Mouse (Mus musculus) cerebellum, postnatal 4 days (tissue): ENCODE measurements around the gene Eif4b.
A peak's percentile ranks its signal among the peaks of the same experiment; 100 is the strongest.

ENCODE experiments used
- DNase-seq, 2 experiments: peaks; one replicate each; pipeline ENCODE4 v3.0.0; 2022; ENCODE audit warnings: low spot score in 2 of 2, mixed read lengths in 1 of 2

Eif4b gene

DNA sequence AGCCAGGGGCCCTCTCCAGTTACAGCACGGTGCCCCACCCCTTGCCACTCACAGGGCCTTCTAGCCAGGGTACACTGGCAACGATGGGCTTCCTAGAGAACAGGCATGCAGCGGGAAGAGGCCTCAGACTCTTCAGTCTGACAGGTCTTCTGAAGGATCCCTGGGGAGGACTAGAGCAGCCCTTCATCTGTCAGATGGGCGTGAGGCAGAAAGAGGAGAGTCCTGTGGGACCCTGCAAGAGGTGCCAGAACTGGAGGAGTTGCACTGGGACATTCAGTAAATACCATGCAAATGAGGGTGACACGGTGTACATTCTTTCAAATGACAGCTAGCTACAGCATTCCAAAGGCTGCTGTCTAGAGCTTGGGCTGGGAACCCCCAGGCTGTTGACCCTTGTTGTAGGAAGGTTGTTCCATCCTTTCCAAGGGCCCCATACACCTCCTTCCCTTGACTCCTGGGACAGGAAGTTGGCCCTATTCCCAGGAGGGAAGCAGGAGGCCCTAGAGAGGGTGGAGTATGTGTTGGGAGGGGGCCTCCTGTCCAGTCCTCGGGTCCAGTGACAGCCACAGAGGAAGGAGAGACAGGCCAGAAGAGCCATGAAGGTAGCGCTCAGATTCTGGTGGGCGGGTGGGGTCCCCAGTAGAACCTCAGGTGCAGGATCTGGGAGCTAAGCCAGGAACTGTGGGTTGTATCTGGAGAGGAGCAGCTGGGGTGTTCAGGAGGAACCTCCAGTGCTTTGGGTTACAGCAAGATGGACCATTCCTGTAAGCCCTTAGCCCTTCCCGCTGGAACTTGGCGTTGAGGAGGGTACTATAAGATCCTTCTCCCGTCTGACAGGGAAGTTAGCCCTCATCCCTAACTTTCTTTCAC, 28.3 kb downstream of the Eif4b start:
- DNase-seq = no peak

DNA sequence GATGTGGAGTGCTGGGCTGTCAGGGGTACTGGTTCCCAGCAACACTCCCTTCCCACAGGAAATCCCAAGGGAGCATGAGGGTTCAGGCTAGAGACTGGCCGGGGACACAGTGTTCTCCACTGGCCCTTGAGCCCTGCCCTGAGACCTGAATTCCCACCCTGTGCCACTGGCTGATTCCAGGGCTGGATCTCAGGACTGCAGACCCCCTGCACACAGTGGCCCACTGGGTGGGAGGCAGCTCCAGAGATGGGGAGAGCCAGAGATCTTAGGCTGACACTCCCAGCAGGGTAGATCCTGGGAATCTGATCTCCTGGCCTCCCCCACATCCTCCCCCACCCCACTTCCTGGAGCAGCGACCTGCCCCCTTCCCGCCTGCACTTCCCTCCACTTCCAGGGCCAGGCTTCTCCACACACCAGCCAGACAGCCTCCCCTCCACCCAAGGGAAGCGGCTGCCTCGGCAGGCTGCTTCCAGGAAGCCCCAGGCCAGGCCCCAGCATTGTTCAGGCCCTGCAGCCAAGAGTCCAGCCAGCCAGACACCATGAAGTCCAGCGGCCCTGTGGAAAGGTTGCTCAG, 29.1 kb downstream of the Eif4b start:
- no peak for DNase-seq

DNA sequence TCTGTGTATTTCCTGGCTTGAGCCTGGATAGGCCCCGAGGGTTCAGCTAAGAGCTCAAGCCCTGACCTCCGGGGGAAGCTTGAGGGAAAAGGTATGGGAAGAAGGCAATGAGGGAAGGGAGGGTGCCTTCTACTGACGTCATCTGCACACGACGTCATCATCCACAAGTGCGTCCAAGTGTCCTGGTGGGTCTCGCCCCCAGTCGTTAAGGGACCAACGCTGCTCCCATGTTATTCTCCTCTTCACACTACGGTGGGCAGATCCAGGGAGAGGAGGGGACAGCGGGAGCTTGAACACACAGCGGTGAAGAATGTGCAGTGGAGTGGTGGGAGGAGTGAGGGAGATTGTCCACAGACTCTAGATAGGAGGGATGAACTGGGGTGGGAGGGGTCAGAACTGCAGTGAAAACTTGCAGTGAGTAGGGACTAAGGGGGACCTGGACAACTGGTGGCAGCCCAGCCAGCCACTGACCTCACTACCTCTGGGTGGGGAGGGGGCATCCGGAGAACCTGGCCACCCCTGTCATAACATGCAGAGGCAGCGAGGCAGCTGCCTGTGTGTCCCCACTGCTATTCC, 29.9 kb downstream of the Eif4b start:
- DNase-seq = no peak

DNA sequence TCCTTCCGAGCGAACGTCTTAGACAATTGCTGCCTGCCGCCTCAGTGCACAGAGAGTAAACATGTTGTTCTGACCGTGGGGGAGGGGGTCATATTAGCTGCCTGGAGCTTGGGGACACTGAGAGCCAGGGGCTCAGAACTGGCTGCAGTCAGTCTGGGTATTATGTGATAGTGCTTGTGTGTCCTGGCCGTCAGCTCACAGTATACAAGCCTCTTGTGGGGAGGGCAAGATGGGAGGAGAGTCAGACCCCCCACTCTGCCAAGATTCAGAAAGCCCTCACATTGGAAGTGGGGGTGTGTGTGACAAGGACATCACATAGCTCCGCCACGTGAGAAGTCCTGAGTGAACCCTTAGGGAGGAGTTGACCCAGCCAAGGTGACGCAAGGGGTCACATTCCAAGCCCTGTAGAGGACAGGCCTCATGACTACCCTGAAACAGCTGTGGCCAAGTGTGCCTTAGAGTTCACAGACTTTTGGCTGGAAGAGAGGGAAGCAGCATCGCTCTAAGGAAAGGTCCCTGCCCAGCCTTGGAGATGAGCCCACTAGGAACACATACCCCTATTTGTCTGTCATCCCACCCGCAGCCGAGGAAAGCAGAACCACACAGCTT, 30.5 kb downstream of the Eif4b start:
- DNase-seq = no peak

DNA sequence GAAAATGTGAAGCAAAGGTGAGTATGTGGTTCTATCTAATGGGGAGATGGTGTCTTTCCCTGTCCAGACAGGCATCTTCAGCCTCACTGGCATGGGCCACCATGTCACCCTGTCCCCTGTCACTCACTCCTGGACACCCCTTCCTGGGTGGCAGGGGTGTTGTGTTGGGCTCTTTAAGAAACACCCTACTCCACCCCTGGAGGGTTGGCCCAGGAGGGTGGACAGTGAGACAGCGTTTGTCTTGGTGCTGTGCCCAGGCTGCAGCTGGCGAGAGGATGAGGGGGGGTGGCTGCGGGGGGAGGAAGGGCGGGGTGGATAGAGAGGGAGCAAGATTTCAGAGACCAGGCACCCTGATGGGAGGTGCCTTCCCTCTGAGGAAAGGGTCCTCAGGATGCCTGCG, 31.8 kb downstream of the Eif4b start:
- no peak for DNase-seq

DNA sequence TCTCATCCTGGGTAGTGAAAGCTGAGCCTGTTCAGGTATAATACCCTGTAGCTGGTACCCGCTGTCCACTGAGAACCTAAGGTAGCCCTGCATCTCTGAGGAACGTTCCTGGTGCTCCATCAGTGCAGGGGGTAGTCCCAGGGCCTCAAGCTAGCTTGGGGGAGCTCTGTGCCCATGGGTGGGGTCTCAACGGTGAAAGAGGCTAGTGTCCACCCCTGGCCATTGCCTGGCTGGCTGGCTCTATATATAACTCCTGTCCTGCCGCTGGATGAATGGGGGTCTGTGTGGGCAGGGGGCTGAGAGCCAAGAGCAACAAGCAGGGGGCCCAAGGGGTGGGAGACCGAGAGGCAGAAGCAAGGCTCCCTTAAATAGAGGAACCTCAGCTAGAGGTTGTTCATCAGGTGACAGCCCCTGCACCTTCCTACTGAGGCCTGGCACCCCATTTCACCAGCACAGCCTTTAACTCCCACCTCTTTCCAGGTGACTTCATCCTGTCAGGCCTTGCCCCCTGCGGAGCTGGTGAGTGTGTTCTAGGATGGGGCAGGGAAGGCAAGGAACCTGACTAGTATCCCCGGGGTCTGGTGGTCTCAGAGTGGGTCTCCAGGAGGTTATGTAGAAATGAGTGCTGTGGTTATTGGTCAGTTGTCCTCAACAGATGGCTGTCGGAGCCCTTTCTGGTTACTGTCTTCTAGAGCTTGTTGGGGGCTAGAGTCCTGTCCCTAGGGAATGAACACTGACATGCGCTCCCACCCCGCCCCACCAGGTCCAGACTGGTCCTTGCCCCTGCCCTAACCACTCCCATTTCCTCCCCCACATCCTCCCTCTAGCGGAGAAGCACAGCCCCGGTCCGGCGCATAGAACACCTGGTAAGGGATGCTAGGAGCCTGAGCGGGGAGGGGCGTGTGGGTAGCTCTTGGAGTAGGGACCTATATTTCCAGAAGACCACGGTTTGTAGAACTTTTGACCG, 32.5 kb downstream of the Eif4b start:
- DNase-seq = no peak

DNA sequence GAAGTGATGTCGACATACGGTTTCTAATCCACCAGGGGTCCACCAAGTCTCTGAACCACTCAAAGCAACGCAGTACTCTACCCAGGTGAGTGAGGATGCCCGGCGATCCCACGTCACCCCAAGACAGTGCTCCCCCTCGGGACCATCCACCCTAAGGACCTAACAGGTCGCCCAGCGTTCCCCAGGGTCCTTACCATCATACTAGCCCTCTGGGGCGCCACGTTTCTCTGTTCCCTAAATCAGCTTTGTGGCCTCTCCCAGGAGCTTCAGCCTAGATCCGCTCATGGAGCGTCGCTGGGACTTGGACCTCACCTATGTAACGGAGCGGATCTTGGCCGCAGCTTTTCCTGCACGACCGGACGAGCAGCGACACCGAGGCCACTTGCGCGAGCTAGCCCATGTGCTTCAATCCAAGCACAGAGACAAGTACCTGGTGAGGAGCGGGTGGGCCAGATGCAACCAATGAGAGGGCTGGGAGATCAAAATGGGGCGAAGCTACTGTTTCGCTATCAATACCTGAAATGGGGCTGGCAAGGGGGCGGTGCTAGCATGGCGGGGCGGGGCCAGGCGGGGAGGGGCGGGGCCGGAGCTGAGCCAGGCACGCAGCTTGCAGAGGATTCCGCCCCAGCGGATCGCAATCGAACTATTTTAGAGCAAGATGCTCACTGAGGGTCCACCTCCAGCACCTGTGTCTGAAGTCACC, 33.3 kb downstream of the Eif4b start:
- no peak for DNase-seq

DNA sequence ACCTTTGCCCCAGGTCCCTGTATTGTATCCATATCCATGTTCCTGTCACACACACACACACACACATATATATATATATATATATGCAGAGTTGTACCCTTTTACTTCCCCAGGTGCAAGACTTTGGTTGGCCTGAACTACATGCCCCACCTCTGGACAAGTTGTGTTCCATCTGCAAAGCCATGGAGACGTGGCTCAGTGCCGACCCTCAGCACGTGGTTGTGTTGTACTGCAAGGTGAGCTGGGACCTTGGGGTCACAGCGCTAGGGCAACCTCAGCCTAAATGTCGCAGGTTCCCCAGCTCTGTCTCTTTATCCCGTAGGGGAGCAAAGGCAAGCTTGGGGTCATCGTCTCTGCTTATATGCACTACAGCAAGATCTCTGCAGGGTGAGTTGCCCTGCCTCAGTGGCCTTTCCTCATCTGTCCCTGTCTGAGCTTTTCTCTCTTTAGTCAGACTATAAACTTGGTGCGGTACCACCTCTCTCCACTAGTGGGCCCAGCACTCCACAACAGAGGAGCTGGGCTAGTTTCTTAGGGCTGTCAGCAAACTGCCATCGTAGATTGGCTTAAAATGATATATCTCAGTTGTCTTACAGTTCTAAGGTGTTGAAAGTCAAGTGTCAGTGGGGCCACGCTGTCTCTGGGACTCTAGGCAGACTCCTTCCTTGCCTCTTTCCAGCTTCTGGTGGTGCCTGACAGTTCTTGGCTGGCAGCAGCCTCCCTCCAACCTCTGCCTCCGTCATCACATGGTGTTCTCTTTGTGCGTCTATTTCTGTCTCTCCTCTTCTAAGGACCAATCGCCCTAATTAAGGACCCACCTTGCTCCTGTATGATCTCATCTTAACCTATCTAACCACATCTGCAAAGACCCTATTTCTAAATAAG, 34.4 kb downstream of the Eif4b start:
- DNase-seq = peak in 1 of 2 experiments; percentile 78

DNA sequence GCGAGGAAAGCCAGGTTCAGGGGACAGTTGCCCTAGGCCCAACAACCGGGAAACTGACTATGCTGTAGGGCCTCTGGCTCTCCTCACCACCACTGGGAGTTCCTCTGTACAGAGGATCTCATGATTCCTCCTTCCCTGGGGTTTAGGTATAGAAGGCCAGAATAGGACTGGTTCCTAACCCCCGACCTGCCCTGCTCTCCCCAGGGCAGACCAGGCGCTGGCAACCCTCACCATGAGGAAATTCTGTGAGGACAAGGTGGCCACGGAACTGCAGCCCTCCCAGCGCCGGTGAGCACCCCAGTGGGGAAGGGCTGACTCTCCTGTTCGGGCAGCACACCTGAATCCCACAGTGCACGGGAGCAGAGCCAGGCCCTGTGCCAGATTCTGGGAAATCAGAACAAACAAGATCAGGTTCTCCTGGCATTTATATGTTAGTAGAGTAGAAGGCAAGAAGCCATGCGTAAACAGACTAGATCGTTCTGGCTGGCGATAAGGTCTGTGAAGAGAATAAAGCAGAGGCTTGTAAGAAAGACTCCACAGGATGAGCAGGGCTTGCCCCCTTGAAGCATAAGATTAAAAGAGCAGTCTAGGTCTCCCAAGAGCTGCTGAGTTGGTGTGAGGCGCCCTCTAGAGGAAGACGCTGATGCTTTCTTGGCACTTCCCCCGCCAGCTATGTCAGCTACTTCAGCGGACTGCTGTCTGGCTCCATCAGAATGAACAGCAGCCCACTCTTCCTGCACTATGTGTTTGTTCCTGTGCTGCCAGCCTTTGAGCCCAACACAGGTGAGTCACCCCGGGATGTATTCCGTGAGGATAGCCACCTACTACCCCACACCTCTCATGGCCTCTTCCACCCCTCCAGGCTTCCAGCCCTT, 35.3 kb downstream of the Eif4b start:
- DNase-seq = peak; percentile 67 to 82

DNA sequence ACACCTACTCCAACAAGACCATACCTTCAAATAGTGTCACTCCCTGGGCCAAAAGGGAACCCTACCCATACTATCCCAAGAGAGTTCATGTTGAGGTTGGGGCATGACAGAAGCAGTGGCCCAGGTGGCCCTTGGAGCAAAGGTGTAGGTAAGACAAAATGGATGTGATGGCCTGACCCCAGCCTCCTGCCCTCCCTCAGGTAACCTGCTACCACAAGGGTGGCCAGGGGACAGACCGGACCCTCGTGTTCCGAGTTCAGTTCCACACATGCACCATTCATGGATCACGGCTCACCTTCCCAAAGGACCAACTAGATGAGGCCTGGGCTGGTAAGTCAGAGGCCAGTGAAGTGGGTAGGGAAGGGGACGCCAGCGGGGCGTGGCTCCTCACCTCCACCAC, 36.7 kb downstream of the Eif4b start:
- no peak for DNase-seq

DNA sequence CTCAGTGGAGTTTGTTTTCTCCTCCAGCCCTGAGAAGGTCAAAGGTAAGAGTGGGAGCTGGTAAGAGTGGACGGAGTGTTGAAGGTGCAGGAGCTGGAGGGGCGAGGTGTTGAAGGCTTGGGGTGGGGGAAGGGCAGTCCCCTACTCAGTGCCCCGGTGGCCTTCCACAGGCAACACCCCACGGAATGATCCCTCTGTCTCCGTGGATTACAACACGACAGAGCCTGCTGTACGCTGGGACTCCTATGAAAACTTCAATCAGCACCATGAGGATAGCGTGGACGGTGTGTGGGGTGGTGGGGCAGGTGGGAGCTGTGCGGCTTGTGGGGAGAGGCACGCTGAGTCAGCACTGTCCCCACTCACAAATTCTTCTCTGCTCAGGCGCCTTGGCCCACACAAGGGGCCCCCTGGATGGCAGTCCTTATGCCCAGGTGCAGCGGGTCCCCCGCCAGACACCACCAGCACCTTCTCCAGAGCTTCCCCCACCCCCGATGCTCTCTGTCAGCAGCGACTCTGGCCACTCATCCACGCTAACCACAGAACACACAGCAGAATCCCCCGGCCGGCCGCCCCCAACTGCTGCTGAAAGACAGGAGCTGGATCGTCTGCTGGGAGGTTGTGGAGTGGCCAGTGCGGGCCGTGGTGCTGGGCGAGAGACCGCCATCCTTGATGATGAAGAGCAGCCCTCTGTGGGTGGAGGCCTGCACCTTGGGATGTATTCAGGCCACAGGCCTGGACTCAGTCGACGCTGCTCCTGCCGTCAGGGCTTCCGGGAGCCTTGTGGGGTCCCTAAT, 37.3 kb downstream of the Eif4b start:
- no peak for DNase-seq

DNA sequence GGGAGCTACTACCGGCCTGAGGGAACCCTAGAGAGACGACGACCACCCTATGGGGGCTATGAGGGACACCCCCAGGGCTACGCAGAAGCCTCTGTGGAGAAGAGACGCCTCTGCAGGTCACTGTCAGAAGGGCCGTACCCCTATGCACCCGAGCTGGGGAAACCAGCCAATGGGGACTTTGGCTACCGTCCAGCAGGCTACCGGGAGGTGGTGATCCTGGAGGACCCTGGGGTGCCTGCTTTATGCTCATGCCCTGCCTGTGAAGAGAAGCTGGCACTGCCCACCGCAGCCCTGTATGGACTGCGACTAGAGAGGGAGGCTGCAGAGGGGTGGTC, 37.9 kb downstream of the Eif4b start:
- DNase-seq = no peak

DNA sequence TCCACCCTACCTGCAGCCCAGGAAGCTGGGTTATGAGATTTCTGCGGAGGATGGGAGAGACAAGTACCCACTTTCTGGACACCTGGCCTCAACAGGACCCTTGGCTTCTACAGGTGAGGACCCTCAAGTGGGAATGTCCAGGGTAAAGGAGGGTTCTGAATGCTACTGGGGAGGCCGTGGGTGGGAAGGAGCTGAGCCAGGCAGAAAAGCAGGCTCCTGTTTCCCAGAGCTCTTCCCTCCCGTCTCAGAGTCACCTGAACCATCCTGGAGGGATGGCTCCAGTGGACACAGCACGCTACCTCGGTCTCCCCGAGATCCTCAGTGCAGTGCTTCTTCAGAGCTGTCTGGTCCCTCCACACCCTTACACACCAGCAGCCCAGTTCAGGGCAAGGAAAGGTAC, 38.6 kb downstream of the Eif4b start:
- no peak for DNase-seq

DNA sequence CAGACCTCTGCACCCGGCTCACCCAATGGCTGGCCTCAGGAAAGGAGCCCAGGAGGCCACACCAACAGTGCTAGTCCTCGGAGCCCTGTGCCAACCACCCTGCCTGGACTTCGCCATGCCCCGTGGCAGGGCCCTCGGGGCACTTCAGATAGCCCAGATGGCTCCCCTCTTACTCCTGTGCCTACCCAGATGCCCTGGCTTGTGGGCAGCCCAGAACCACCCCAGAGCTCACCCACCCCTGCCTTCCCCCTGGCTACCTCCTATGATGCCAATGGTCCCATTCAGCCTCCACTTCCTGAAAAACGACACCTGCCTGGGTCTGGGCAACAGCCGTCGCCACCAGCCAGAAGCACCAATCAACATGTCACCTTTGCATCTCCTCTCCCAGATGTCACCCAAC, 39.3 kb downstream of the Eif4b start:
- no peak for DNase-seq

DNA sequence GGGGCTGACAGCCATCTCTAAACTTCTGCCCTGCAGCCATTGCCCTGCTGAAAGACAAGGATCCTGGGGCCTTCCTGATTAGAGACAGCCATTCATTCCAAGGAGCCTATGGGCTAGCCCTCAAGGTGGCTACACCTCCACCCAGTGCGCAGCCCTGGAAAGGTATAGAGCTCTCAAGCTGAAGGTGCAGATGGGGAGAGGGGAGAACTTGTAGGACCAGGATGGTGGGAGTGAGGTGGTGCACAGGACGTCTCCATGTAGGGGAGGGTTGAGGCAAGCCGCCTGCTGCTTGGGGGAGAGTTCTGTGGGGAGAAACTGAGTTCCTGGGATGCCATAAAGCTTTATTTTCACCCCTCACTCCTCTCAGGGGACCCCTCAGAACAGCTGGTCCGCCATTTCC, 40.1 kb downstream of the Eif4b start:
- DNase-seq = no peak

DNA sequence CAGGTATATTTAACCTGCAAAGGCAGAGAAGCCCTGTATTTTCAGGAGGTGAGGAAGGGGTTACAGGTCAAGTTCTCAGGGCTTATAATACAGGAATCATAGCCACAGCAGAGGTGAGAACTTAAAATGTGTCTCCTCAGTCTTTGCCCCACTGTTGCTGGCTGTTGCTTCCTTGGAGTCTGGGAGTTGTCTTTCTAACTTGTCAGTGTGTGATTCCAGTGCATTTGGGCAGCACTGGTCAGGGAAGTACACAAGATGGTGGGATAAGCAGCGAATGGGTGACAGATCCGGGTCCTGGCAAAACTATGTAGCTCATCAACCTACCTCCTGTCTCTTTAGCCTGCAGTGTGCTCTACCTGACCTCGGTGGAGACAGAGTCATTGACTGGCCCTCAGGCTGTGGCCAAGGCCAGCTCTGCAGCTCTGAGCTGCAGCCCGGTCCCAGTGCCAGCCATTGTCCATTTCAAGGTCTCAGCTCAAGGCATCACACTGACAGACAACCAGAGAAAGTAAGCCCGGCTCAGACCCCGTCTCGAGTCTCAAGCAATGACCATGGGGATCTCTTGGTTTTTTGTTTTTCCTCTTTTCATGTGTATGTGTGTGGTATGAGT, 41.2 kb downstream of the Eif4b start:
- no peak for DNase-seq

DNA sequence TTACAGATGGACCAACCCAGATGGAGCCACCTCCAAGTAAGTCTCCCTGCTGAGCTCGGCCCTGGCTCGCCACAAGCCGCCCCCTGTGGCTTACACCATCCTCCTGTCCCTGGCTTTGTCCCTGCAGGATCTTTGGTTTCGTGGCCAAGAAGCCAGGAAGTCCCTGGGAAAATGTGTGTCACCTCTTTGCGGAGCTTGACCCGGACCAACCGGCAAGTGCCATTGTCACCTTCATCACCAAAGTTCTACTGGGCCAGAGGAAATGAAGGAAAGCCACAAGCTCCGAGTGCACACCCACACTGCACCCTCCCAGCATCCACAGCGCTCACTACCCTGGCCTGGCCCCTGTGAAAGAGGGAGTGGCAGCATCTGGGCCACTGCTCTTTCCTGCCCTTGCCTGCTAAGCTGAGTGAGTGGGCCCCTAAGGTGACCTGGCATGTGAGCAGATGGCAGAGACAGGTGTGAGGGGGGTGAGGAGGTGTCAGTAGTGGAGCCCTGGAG, 42.2 kb downstream of the Eif4b start:
- DNase-seq = no peak
